Mouse (Mus musculus) Patski (cell line): ENCODE measurements at regions not wholly inside any gene's neighbourhood (a gene's known extent, or its start where the extent isn't known, plus 50 kb on each side); places are given as distances from the start of the nearest gene placed in this dataset.

Experiments
- ATAC-seq: fragments of 100-300 bp; one replicate; pipeline ENCODE4 v1.8.0; 2021
- CTCF ChIA-PET: fragments of 350-600 bp; sonication (Branson Sonifier 250); formaldehyde crosslinking; loops from one replicate; lab custom pipeline; 2022; ENCODE audit warnings: inconsistent platforms; lab: Charles Lee
- POLR2A ChIA-PET: fragments of 350-600 bp; sonication (Branson Sonifier 250); formaldehyde crosslinking; loops from one replicate; lab custom pipeline; 2022; ENCODE audit warnings: antibody characterized with exemption, inconsistent platforms; lab: Charles Lee
- DNase-seq: peaks from one replicate; pipeline ENCODE4 v3.0.0-alpha.2; 2011; ENCODE audit warnings: low read depth, low spot score
- H3K27me3 ChIP-seq: fragments of 371-371 bp; one replicate; pipeline ENCODE4 v1.5.1; 2021
- CTCF ChIP-seq: fragments of 100-300 bp; IDR thresholded peaks from one replicate; pipeline ENCODE4 v1.5.1; 2021
- in situ Hi-C: fragments of 300-500 bp; cut with MboI; formaldehyde crosslinking; loops from 3 replicates; pipeline ENCODE4 v1.11.1; 2018; ENCODE audit warnings: low pct_unique_long_range_greater_than_20kb, mixed read lengths

GRCm38 (mm10) chr10:30946601-30947000 is 104.0 kb upstream of the Hey2 start:
- CTCF ChIA-PET: no interaction called here
- no peak for ATAC-seq

GRCm38 (mm10) chr10:30918322-30918988 is 75.9 kb upstream of the Hey2 start:
- no peaks in the 10 kb centered on the region for H3K27me3 ChIP-seq
- TF ChIP-seq CTCF: no peak
- peak; percentile 83 for ATAC-seq
- POLR2A ChIA-PET: no interaction called here
- in situ Hi-C loops: no loop called here
- no peak for DNase-seq
- CTCF ChIA-PET: interaction anchor here (0.7 kb wide), 1 partner anchor 25 kb away, joined by 3 read pairs; no protein-coding TSS in a partner anchor

More at GRCm38 (mm10) chr10:30946601-30947000, 104.0 kb upstream of the Hey2 start:
- in situ Hi-C loops: no loop called here
- peaks cover under 1% of the 10 kb centered on the region for H3K27me3 ChIP-seq
- POLR2A ChIA-PET: no interaction called here
- DNase-seq: no peak
- TF ChIP-seq CTCF: no peak

- in situ Hi-C loops: no loop called here
- peaks cover 4% of the 10 kb centered on the region for H3K27me3 ChIP-seq
- POLR2A ChIA-PET: no interaction called here
- ATAC-seq (no peak), DNase-seq (no peak)
- no peak for TF ChIP-seq CTCF
- CTCF ChIA-PET: interaction anchor here (0.5 to 1.0 kb wide), 3 partner anchors 18 to 549 kb away, joined by 3 read pairs; no protein-coding TSS in a partner anchor
Observed at GRCm38 (mm10) chr10:30893771-30894170, 51.2 kb upstream of the Hey2 start.
